ENCODE assay signal across 34 mouse cellular contexts in the genomic region with DNA sequence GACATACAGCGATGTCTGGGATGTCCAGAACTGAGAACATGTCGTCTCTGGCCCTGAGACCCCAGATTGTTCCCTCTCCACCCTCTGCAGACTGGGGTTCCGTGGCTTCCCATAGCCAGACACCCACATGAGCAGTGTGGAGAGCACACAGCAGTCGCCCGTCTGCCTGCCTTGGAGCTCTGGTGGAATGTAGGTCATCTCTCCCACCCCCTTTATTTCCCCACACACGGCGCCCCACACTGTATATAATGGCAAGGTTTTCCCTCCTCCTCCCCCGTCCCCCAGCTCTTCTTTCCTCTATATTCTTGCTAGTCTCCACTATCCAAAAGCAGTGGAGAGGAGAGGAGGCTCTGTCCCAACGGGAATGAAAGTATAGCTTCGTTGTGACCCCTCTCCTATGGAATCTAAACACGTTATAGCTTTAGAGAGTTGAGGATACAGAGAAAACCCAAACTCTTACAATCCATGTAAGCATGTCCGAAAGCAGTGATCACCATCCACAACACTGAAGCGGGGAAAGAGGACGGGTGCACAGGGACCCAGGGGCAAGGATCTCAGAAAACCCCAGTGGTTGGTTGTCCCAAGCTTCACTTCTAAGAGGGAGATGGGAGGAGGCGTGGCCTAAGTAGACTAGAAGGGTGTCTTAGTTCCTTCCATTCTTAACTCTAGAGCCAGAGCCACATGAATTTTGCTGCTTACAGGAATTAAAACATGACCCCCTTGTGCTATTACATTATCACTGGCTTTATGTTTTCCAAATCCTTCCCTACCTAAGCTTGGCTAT. TPM values are rescaled to one million over a fixed set of nuclear protein-coding genes. Genes with fewer than 3 reads are reported as not detected.
A peak's percentile ranks its signal among the peaks of the same experiment; 100 is the strongest.
DNase-seq lines count a peak whose midpoint lies in the region; ATAC-seq and TF ChIP-seq lines count a peak whose summit lies in the region.
"Had no signal": no experiment of that assay in that cellular context is flagged by ENCODE, and none has a peak within 500 bp of the region (broad histone marks: within the 10 kb centered on the region; RNA-seq: fewer than 3 reads in every experiment).

No protein-coding gene starts in this region.

- H3K36me3 ChIP-seq in kidney, embryonic 14.5 days (ENCODE audit: control insufficient read depth, insufficient read depth, low read length) = no peaks in the 10 kb centered on the region
- H3K36me3 ChIP-seq in intestine, embryonic 16.5 days (ENCODE audit: control insufficient read depth, insufficient read depth, low read length) = no peaks in the 10 kb centered on the region
- H3K36me3 ChIP-seq in stomach, postnatal 0 days (ENCODE audit: control insufficient read depth, insufficient read depth, low read length) = no peaks in the 10 kb centered on the region
- H3K36me3 ChIP-seq: hindbrain, embryonic 13.5 days; kidney, embryonic 15.5 days; limb, embryonic 13.5 days; liver, embryonic 12.5 days; midbrain, embryonic 12.5 days; neural tube, embryonic 13.5 days; stomach, embryonic 15.5 days had no signal

- DNase-seq in kidney, adult 8-10 months = no peak
- DNase-seq in ES-CJ7 (ENCODE audit: low read depth, low spot score) = peak; percentile 62
- no peak for DNase-seq in stomach, postnatal 0 days (ENCODE audit: low spot score)
- no peak for DNase-seq in layer of hippocampus, adult 9-10 months (ENCODE audit: low spot score)
- no peak for DNase-seq in layer of hippocampus, adult 18-20 months (ENCODE audit: low spot score in 2 of 2)
- DNase-seq: adrenal gland, adult 2 months; adrenal gland, postnatal 36 days; cerebellum, adult 18-20 months; cerebellum, postnatal 36 days; gastrocnemius, postnatal 25 days; heart, adult 11 months; heart, postnatal 36 days; kidney, postnatal 25 days; liver, postnatal 0 days; lung, postnatal 36 days; right cerebral cortex, postnatal 14 days; thymus, adult 2 months; thymus, postnatal 36 days had no signal

- TF ChIP-seq EP300 in stomach, postnatal 0 days (optimal IDR thresholded peaks at IDR 0.05) = no peak

- H3K9ac ChIP-seq in kidney, embryonic 14.5 days (ENCODE audit: low read depth, low read length) = no peak overlapping the region
- peak overlapping the region; percentile 14; the same call in 1 of the 2 replicates for H3K9ac ChIP-seq in intestine, embryonic 16.5 days (ENCODE audit: low read depth, low read length)
- H3K9ac ChIP-seq in stomach, postnatal 0 days (ENCODE audit: low read length) = peak overlapping the region; percentile 27; the same call in 1 of the 2 replicates
- H3K9ac ChIP-seq: forebrain, embryonic 13.5 days; hindbrain, embryonic 13.5 days; kidney, embryonic 15.5 days; limb, embryonic 13.5 days; liver, embryonic 12.5 days; liver, postnatal 0 days; midbrain, embryonic 12.5 days; neural tube, embryonic 13.5 days; stomach, embryonic 15.5 days had no signal

- WGBS in kidney, embryonic 14.5 days = 66% methylated on average over 15 of the region's 15 CpGs
- WGBS in intestine, embryonic 16.5 days = 64% methylated on average over 15 of the region's 15 CpGs
- WGBS in stomach, postnatal 0 days = 56% methylated on average over 15 of the region's 15 CpGs

- H3K4me1 ChIP-seq in kidney, embryonic 14.5 days (ENCODE audit: control insufficient read depth, insufficient read depth, low read length) = 0 out of 2 replicates have a peak, but pooled peaks cover 3% of the 10 kb centered on the region
- peaks cover 8% of the 10 kb centered on the region; the same call in 1 of the 2 replicates for H3K4me1 ChIP-seq in intestine, embryonic 16.5 days (ENCODE audit: control insufficient read depth, insufficient read depth, low read length)
- H3K4me1 ChIP-seq in stomach, postnatal 0 days (replicated peaks; ENCODE audit: control insufficient read depth, insufficient read depth) = peaks cover 2% of the 10 kb centered on the region
- H3K4me1 ChIP-seq: hindbrain, embryonic 13.5 days; liver, embryonic 12.5 days; midbrain, embryonic 12.5 days; neural tube, embryonic 13.5 days had no signal

- H3K27ac ChIP-seq in kidney, embryonic 14.5 days (ENCODE audit: low read depth, low read length) = 0 out of 2 replicates have a peak overlapping the region, but pooled peaks have one; percentile 42
- no peak overlapping the region for H3K27ac ChIP-seq in intestine, embryonic 16.5 days (ENCODE audit: low read length)
- H3K27ac ChIP-seq in stomach, postnatal 0 days (replicated peaks) = peak overlapping the region; percentile 40; the same call in 1 of the 2 replicates
- H3K27ac ChIP-seq: forebrain, embryonic 13.5 days; hindbrain, embryonic 13.5 days; kidney, embryonic 15.5 days; layer of hippocampus, adult 2 months; limb, embryonic 13.5 days; liver, embryonic 12.5 days; midbrain, embryonic 12.5 days; neural tube, embryonic 13.5 days; stomach, embryonic 15.5 days had no signal

- no peak for ATAC-seq in kidney, embryonic 14.5 days (ENCODE audit: low FRiP score, low TSS enrichment)
- 0 out of 2 replicates have a peak, but pooled peaks have one; percentile 19 for ATAC-seq in intestine, embryonic 16.5 days
- no peak for ATAC-seq in stomach, postnatal 0 days (ENCODE audit: low FRiP score, low TSS enrichment)
- ATAC-seq: CD4-positive, CD25-positive, alpha-beta regulatory T cell, adult 4 months; forebrain, embryonic 13.5 days; liver, embryonic 12.5 days; liver, postnatal 0 days; Patski had no signal

- no peak overlapping the region for H3K4me3 ChIP-seq in kidney, embryonic 14.5 days (ENCODE audit: low read length)
- H3K4me3 ChIP-seq in intestine, embryonic 16.5 days (ENCODE audit: low read length) = no peak overlapping the region
- H3K4me3 ChIP-seq in stomach, postnatal 0 days (ENCODE audit: low read depth, low read length) = no peak overlapping the region
- H3K4me3 ChIP-seq: forebrain, embryonic 13.5 days; hindbrain, embryonic 13.5 days; kidney, embryonic 15.5 days; layer of hippocampus, adult 2 months; limb, embryonic 13.5 days; liver, embryonic 12.5 days; midbrain, embryonic 12.5 days; neural tube, embryonic 13.5 days; stomach, embryonic 15.5 days had no signal

- no peaks in the 10 kb centered on the region for H3K9me3 ChIP-seq in kidney, embryonic 14.5 days (ENCODE audit: control insufficient read depth, low read length)
- no peaks in the 10 kb centered on the region for H3K9me3 ChIP-seq in intestine, embryonic 16.5 days (ENCODE audit: control insufficient read depth, low read length)
- H3K9me3 ChIP-seq in stomach, postnatal 0 days (ENCODE audit: control insufficient read depth, low read length) = no peaks in the 10 kb centered on the region
- H3K9me3 ChIP-seq: forebrain, embryonic 13.5 days; hindbrain, embryonic 13.5 days; kidney, embryonic 15.5 days; limb, embryonic 13.5 days; liver, embryonic 12.5 days; midbrain, embryonic 12.5 days; neural tube, embryonic 13.5 days; stomach, embryonic 15.5 days had no signal

- H3K27me3 ChIP-seq in kidney, embryonic 14.5 days (ENCODE audit: control insufficient read depth, insufficient read depth, low read length) = no peaks in the 10 kb centered on the region
- H3K27me3 ChIP-seq in intestine, embryonic 16.5 days (replicated peaks; ENCODE audit: control insufficient read depth, insufficient read depth, low read length) = no peaks in the 10 kb centered on the region
- no peaks in the 10 kb centered on the region for H3K27me3 ChIP-seq in stomach, postnatal 0 days (ENCODE audit: control insufficient read depth, insufficient read depth, low read length)
- H3K27me3 ChIP-seq: forebrain, embryonic 13.5 days; hindbrain, embryonic 13.5 days; kidney, embryonic 15.5 days; limb, embryonic 13.5 days; midbrain, embryonic 12.5 days; neural tube, embryonic 13.5 days; Patski; stomach, embryonic 15.5 days had no signal

- H3K4me2 ChIP-seq in kidney, embryonic 14.5 days (replicated peaks; ENCODE audit: low read depth, low read length) = no peak overlapping the region
- H3K4me2 ChIP-seq in intestine, embryonic 16.5 days (ENCODE audit: low read depth, low read length) = no peak overlapping the region
- H3K4me2 ChIP-seq in stomach, postnatal 0 days (replicated peaks; ENCODE audit: low read depth) = peak overlapping the region; percentile 14; the same call in 1 of the 2 replicates
- H3K4me2 ChIP-seq: forebrain, embryonic 13.5 days; heart, embryonic 11.5 days; hindbrain, embryonic 13.5 days; kidney, embryonic 15.5 days; limb, embryonic 13.5 days; liver, embryonic 12.5 days; midbrain, embryonic 12.5 days; neural tube, embryonic 13.5 days; stomach, embryonic 15.5 days had no signal

- no peak for TF ChIP-seq CTCF in stomach, postnatal 0 days (IDR thresholded peaks at IDR 0.05; ENCODE audit: low read depth)

RNA-seq across cellular contexts. Expression of a gene that starts 13.9 kb away (rescaled TPM):
- 14.8 and 19.9 TPM in 2 replicates for polyA plus RNA-seq in kidney, embryonic 14.5 days (2014; fragmentation: Nextera tagmentation; extraction: Ambion mirVana)
- polyA plus RNA-seq in intestine, embryonic 16.5 days (2015; fragmentation: Nextera tagmentation; extraction: Ambion mirVana) = 3.9 and 4.2 TPM in 2 replicates
- polyA plus RNA-seq in stomach, postnatal 0 days (2015; fragmentation: Nextera tagmentation; extraction: Ambion mirVana) = 23.0 and 24.4 TPM in 2 replicates
- total RNA-seq in layer of hippocampus, adult 18-20 months (2021) = 1 to 10 TPM; 3.0 to 3.5 TPM
- total RNA-seq: megakaryocyte, adult 5-6 weeks; MEL had no signal
- polyA plus RNA-seq: CD4-positive, CD25-positive, alpha-beta regulatory T cell, adult 4 months had no signal
